Mouse (Mus musculus): ENCODE measurements around the gene Dmbt1.

GRCm38 (mm10) chr7:131167771-131168170 lies 135.9 kb downstream of the Dmbt1 start:
- TF ChIP-seq CTCF (IDR thresholded peaks at IDR 0.05; ENCODE audit: low read depth, low read length) (no peak), POLR2A (IDR thresholded peaks at IDR 0.05; ENCODE audit: insufficient read depth, low read length) (no peak)
